Mouse (Mus musculus) heart, postnatal 10 days (tissue): ENCODE measurements around the gene Fcho2. TPM values are rescaled to one million over a fixed set of nuclear protein-coding genes. Genes with fewer than 3 reads are reported as not detected.
"Not testable (repeated sequence)": the region's sequence is repeated elsewhere in the genome, so short reads cannot be mapped to it uniquely, and the experiment has no call there.

ENCODE experiments used
- DNase-seq, 2 experiments: peaks; one replicate each; pipeline ENCODE4 v3.0.0; 2021
- intact Hi-C: fragments of 180-260 bp; cut with DNase I; formaldehyde crosslinking; loops from one replicate; pipeline ENCODE4 v1.15.1; 2025
- total RNA-seq, 2 experiments: library from RNA; stranded (reverse); gene quantifications; 2 replicates each; pipeline ENCODE4 v1.2.3; 2021

Fcho2 gene
- total RNA-seq = 10 to 100 TPM; 42.4 to 48.2 TPM

- peak; percentile 98 to 100 for DNase-seq
- intact Hi-C loops = no loop called here
These were observed at the start of gene Fcho2 for GRCm38 (mm10) chr13:98815147-98815785. Fcho2 (minus strand) TSS chr13:98815449.

- no peak for DNase-seq
- intact Hi-C loops = no loop called here
These were observed 40.0 kb upstream of the Fcho2 start for GRCm38 (mm10) chr13:98855291-98855690.

- intact Hi-C loops = no loop called here
- DNase-seq = no peak
These were observed 30.5 kb upstream of the Fcho2 start for GRCm38 (mm10) chr13:98845794-98846193.

GRCm38 (mm10) chr13:98836423-98837088, 21.3 kb upstream of the Fcho2 start:
- no peak for DNase-seq
- intact Hi-C loops = no loop called here

- intact Hi-C loops = no loop called here
- DNase-seq = no peak
These were observed 20.5 kb upstream of the Fcho2 start for GRCm38 (mm10) chr13:98835740-98836139.

DNA sequence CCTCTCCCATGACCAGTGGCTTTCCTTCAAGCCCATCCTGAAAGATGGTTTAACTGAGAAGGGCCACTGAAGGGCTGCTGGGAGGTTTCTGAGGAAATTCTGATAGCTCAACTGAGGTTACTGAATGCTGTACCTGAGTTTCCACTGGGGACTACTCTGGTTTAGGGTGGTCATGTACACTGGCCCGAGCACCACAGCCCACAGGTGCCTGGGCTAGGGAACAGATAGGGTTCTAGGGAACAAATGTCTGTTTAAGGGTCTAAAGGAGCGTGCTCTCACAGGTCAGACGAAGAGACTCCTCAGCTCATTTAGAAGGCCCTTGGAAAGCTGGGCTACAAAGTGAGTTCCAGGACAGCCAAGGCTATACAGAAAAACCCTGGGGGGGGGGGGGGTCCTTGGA, 19.5 kb upstream of the Fcho2 start:
- intact Hi-C loops = no loop called here
- DNase-seq = no peak

- DNase-seq = peak in 1 of 2 experiments; percentile 35
- intact Hi-C loops = no loop called here
These were observed 18.9 kb upstream of the Fcho2 start for GRCm38 (mm10) chr13:98834199-98834598.

DNA sequence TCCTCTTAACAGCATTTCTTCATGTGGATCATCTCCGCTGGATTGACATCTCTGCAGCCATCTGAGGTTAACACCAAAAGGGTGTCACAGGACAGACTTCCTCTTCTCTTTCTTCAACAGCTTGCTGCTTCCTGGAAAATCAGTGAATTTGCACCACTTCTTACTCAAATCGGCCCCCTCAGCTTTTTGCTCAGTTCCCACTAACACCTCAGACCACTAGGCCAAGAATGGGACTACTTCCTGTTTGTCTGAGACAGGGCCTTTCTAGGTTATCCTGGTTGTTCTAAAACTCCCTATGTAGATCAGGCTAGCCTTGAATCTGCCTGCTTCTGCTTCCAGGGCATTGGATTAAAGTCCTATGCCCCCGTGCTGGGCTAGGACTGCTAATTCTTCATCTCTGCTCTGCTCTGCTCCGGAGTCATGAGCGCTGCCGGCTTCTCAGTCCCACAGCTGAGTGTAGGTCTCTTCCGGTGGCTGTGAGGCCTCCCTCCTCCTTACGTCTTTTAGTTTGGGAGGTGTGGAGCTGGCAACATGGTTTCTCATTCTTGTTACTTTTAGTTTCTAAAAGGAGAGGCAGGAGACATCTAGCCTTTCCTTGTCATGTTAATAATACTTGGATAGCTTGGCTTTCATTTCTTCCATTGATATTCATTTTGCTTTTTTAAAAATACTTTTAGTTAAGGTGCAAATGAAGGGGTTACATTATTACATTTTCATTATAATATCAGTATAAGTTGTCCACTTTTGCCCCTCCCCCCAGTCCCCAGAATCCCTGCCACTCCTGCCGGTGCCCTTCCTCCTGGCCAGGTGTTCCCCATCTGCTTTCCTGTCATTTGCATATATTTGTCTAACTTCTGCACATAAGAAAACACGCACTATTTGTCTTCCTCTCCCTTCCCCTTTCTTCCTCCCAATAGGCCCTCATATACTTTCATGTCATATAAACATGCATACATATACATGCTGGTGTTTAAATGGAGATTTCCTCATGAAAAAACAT, 17.5 kb upstream of the Fcho2 start:
- DNase-seq = no peak
- intact Hi-C loops = no loop called here

DNA sequence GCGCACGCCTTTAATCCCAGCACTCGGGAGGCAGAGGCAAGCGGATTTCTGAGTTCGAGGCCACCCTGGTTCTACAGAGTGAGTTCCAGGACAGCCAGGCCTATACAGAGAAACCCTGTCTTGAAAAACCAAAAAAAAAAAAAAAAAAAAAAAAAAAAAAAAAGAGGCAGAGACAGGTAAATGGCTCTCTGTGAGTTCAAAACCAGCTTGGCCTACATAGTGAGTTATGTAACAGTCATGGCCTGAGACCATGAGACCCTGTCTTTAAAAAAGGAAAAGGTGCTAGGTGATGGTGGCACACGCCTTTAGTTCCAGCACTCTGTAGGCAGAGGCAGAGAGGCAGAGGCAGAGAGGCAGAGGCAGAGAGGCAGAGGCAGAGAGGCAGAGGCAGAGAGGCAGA, 13.8 kb upstream of the Fcho2 start:
- intact Hi-C loops, DNase-seq: not testable (repeated sequence)

DNA sequence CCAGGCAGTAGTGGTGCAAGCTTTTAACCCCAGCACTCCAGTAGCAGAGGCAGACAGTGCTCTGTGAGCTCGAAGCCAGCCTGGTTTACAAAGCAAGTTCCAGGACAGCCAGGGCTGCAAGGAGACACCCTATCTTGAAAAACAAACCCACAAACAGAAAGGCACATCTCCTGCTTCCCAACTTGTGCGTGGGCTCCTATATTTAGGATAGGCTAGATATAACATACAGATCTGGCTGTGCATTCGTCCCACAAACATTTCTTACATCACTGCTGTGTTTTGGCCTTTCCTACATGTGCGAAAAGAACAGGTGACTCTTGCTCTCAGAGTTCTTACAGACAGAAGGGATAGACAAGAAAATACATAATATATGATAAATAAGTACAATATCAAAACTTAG, 10.3 kb upstream of the Fcho2 start:
- intact Hi-C loops = no loop called here
- no peak for DNase-seq

- DNase-seq = no peak
- intact Hi-C loops = no loop called here
These were observed 3.8 kb upstream of the Fcho2 start for GRCm38 (mm10) chr13:98819094-98819493.

DNA sequence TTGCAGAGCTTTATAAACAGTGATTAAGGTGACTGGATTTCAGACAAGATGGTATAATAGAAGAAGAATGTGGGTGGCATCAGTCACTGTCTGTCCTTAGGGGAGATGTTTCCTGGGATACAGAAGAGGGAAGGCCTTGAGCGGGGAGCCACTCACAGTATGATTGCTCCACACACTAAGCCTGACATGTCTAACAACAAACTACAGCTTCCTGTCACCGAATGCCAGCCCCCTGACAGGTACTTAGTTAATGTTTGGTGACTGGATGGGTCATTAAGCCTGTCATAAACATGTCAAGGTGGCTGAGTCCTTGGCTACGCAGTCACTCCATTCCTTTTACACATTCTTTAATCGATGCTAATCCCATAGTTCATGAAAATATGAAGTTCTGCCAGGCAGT, 3.0 kb upstream of the Fcho2 start:
- intact Hi-C loops = no loop called here

GRCm38 (mm10) chr13:98817766-98818165, 2.5 kb upstream of the Fcho2 start:
- DNase-seq = no peak
- intact Hi-C loops = no loop called here

More for the DNA sequence above, 3.0 kb upstream of the Fcho2 start:
- DNase-seq = no peak

- intact Hi-C loops, DNase-seq: not testable (repeated sequence)
These were observed 1.9 kb upstream of the Fcho2 start for GRCm38 (mm10) chr13:98816981-98817660.

- DNase-seq = no peak
- intact Hi-C loops = no loop called here
These were observed 1.3 kb upstream of the Fcho2 start for GRCm38 (mm10) chr13:98816571-98816970.

- intact Hi-C loops = loop anchor here (5.0 kb wide), 2 partner anchors 67 to 87 kb away; no protein-coding TSS in a partner anchor
- DNase-seq = peak; percentile 69 to 73
These were observed 791 bp downstream of the Fcho2 start for GRCm38 (mm10) chr13:98814275-98815040.

- intact Hi-C loops = loop anchor here (5.0 kb wide), 2 partner anchors 66 to 86 kb away; no protein-coding TSS in a partner anchor
- no peak for DNase-seq
These were observed 1.5 kb downstream of the Fcho2 start for GRCm38 (mm10) chr13:98813596-98814274.

- DNase-seq = no peak
- intact Hi-C loops = loop anchor here (5.0 kb wide), 2 partner anchors 66 to 86 kb away; no protein-coding TSS in a partner anchor
These were observed 2.1 kb downstream of the Fcho2 start for GRCm38 (mm10) chr13:98813167-98813566.

DNA sequence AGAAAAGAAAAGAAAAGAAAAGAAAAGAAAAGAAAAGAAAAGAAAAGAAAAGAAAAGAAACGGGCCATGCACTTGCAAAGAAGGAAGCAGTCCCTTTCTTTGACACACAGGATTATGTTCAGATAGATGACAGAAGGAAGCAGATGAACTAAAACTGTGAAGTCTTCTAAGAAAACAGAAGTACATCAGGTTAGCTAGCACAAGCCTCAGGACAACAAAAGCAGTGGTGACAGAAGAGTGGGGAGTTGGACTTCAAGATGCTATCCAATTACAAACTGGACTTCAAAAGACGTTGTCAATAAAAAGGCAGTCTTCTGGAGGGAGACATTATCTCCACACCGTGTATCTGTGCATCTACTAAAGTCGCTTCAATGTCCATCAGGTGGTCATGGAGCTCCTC, 3.0 kb downstream of the Fcho2 start:
- intact Hi-C loops = loop anchor here (5.0 kb wide), 2 partner anchors 65 to 85 kb away; no protein-coding TSS in a partner anchor
- DNase-seq = no peak
